11 mouse cellular contexts compared by ENCODE assay signal in the genomic region with DNA sequence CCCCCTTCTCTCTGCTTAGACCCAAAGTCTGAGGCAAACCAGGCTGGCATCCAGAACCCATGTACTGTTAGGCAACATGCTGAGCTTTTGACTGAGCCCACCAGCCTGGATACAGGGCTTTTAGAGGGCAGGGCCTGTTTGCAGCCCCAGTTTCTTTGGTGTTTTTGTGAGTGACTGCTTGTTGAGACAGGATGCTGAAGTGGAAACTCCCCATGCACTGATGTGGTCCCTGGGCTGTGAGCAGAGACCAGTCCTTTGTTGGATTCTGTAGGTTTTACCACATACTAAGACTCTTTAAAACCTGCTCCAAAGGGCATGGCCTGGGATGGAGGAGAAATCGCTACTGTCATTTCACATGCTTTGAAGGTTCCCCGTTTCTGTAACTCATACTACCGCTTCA.
"Had no signal": no experiment of that assay in that cellular context is flagged by ENCODE, and none has a peak within 500 bp of the region (broad histone marks: within the 10 kb centered on the region; RNA-seq: fewer than 3 reads in every experiment).

No protein-coding gene starts in this region.

- H3K27me3 ChIP-seq: kidney, embryonic 15.5 days; limb, embryonic 15.5 days; liver, embryonic 12.5 days; midbrain, embryonic 15.5 days had no signal

- ATAC-seq: liver, embryonic 12.5 days; midbrain, embryonic 15.5 days had no signal

- H3K4me3 ChIP-seq: kidney, embryonic 15.5 days; left cerebral cortex, adult 2 months; limb, embryonic 15.5 days; liver, embryonic 12.5 days; midbrain, embryonic 10.5 days; midbrain, embryonic 15.5 days had no signal

- H3K9me3 ChIP-seq: kidney, embryonic 15.5 days; limb, embryonic 15.5 days; liver, embryonic 12.5 days; midbrain, embryonic 10.5 days; midbrain, embryonic 15.5 days had no signal

- H3K27ac ChIP-seq: kidney, embryonic 15.5 days; left cerebral cortex, adult 2 months; limb, embryonic 15.5 days; liver, embryonic 12.5 days; midbrain, embryonic 10.5 days; midbrain, embryonic 15.5 days had no signal

- DNase-seq: kidney, postnatal 14 days; lung, embryonic 14.5 days; lung, postnatal 10 days; lung, postnatal 4 days; right cerebral cortex, postnatal 25 days had no signal

- H3K9ac ChIP-seq: kidney, embryonic 15.5 days; limb, embryonic 15.5 days; liver, embryonic 12.5 days; lung, embryonic 14.5 days; midbrain, embryonic 15.5 days had no signal

- H3K4me2 ChIP-seq: kidney, embryonic 15.5 days; limb, embryonic 15.5 days; liver, embryonic 12.5 days; lung, embryonic 14.5 days; midbrain, embryonic 15.5 days had no signal
